Mouse (Mus musculus): Measurements from ENCODE around the gene Tet1. TPM values are rescaled to one million over a fixed set of nuclear protein-coding genes. Genes with fewer than 3 reads are reported as not detected.

The Tet1 gene
- polyA plus RNA-seq, 1 experiment from 2014 or later: 20.5 TPM

DNA sequence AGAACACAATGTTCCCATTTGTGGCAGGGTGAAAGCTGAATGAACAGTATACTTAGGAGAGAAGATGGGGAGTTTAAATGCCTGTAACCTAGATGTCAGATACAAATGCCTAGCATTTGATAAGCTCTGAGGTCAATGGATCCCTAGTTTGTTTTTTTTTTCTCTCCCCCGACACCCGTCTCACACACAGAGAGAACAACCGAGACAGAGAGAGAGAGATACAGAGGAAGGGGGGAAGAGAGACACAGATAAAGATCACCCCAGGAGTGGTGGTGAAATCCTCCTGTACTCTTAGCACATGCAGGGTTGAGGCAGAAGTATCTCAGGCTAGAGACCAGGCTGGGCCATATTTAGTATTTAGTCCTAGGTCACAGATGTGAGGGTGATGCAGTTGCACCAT, 10.2 kb upstream of the Tet1 start:
- Histone ChIP-seq H3K36me3 (ENCODE audit: control insufficient read depth, insufficient read depth, low read length) (no peaks in the 10 kb centered on the region), H3K9ac (ENCODE audit: low read length) (no peak overlapping the region), H3K4me3 (replicated peaks; ENCODE audit: low read length) (no peak overlapping the region), H3K27me3 (ENCODE audit: control insufficient read depth, insufficient read depth, low read length) (no peaks in the 10 kb centered on the region), H3K4me1 (ENCODE audit: control insufficient read depth, insufficient read depth, low read length) (peaks cover 2% of the 10 kb centered on the region; the same call in 1 of the 2 replicates), H3K9me3 (replicated peaks; ENCODE audit: control insufficient read depth, low read length) (no peaks in the 10 kb centered on the region), H3K27ac (ENCODE audit: low read length) (no peak overlapping the region), H3K4me2 (ENCODE audit: low read depth, low read length) (no peak overlapping the region)
- 83% methylated on average over 3 of the region's 3 CpGs for whole genome bisulfite sequencing
- ATAC-seq (ENCODE audit: insufficient read depth, low FRiP score): no peak

DNA sequence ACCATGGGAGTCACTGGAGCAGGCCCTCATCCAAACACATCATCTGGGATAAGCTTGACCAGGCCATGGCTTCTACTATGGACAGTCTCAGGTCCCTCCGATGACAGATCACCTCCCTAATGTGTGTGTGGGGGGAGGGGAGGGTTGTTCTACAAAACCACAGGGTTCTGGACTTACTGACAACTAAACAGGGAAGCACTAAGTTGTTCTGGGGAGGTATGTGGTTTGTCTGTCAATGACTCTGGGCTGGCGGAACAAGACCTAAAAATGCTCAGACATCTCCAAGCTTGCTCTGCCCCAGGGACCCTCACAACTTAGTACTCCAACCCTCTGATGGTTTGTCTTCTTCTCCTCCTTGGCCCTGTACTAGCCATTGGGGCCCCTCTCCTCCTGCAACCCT, 2.3 kb upstream of the Tet1 start:
- Histone ChIP-seq H3K27ac (ENCODE audit: low read length) (no peak overlapping the region), H3K9me3 (replicated peaks; ENCODE audit: control insufficient read depth, low read length) (no peaks in the 10 kb centered on the region), H3K4me2 (ENCODE audit: low read depth, low read length) (no peak overlapping the region), H3K4me3 (replicated peaks; ENCODE audit: low read length) (no peak overlapping the region), H3K27me3 (ENCODE audit: control insufficient read depth, insufficient read depth, low read length) (no peaks in the 10 kb centered on the region), H3K4me1 (ENCODE audit: control insufficient read depth, insufficient read depth, low read length) (no peaks in the 10 kb centered on the region), H3K9ac (ENCODE audit: low read length) (no peak overlapping the region), H3K36me3 (ENCODE audit: control insufficient read depth, insufficient read depth, low read length) (no peaks in the 10 kb centered on the region)
- WGBS: 82% methylated on average over 2 of the region's 2 CpGs
- ATAC-seq (ENCODE audit: insufficient read depth, low FRiP score): no peak

DNA sequence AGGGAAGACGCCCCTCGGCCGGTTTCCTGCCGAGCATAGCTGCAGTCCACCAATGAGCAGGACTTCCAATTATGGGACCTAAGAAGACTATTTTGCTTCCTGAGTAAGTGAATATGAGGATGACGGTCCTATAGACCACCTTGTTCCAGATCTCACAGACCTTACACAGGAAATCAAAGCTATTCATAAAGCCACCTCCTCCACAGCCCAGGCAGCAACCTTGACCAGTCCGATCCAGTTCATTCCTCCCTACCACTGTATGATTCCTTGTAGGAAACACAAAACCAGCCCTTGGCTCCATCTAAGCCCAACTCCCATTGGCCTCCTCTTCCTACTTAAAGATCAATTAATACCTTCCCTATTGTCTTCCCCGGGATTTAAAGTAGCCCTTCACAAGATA, 2.5 kb downstream of the Tet1 start:
- 94% methylated on average over 7 of the region's 7 CpGs for WGBS
- no peaks in the 10 kb centered on the region for H3K4me1 ChIP-seq (ENCODE audit: control insufficient read depth, insufficient read depth, low read length)
- H3K4me3 ChIP-seq (replicated peaks; ENCODE audit: low read length): no peak overlapping the region
- no peaks in the 10 kb centered on the region for H3K27me3 ChIP-seq (ENCODE audit: control insufficient read depth, insufficient read depth, low read length)
- no peak overlapping the region for H3K9ac ChIP-seq (ENCODE audit: low read length)
- H3K4me2 ChIP-seq (ENCODE audit: low read depth, low read length): no peak overlapping the region
- no peaks in the 10 kb centered on the region for H3K36me3 ChIP-seq (ENCODE audit: control insufficient read depth, insufficient read depth, low read length)
- H3K9me3 ChIP-seq (replicated peaks; ENCODE audit: control insufficient read depth, low read length): no peaks in the 10 kb centered on the region
- no peak for ATAC-seq (ENCODE audit: insufficient read depth, low FRiP score)
- no peak overlapping the region for H3K27ac ChIP-seq (ENCODE audit: low read length)

- Histone ChIP-seq H3K9ac (ENCODE audit: low read length) (no peak overlapping the region), H3K4me3 (replicated peaks; ENCODE audit: low read length) (no peak overlapping the region), H3K36me3 (ENCODE audit: control insufficient read depth, insufficient read depth, low read length) (no peaks in the 10 kb centered on the region), H3K27me3 (ENCODE audit: control insufficient read depth, insufficient read depth, low read length) (no peaks in the 10 kb centered on the region), H3K9me3 (replicated peaks; ENCODE audit: control insufficient read depth, low read length) (no peaks in the 10 kb centered on the region), H3K4me1 (ENCODE audit: control insufficient read depth, insufficient read depth, low read length) (no peaks in the 10 kb centered on the region), H3K4me2 (ENCODE audit: low read depth, low read length) (no peak overlapping the region), H3K27ac (ENCODE audit: low read length) (no peak overlapping the region)
- WGBS: 36% methylated on average over 1 of the region's 1 CpGs
- no peak for ATAC-seq (ENCODE audit: insufficient read depth, low FRiP score)
Measured at GRCm38 (mm10) chr10:62902829-62903228, 6.0 kb downstream of the Tet1 start.

GRCm38 (mm10) chr10:62901826-62902225, 7.0 kb downstream of the Tet1 start:
- Histone ChIP-seq H3K4me1 (ENCODE audit: control insufficient read depth, insufficient read depth, low read length) (no peaks in the 10 kb centered on the region), H3K4me3 (replicated peaks; ENCODE audit: low read length) (no peak overlapping the region), H3K36me3 (ENCODE audit: control insufficient read depth, insufficient read depth, low read length) (no peaks in the 10 kb centered on the region), H3K4me2 (ENCODE audit: low read depth, low read length) (no peak overlapping the region), H3K9ac (ENCODE audit: low read length) (no peak overlapping the region), H3K27me3 (ENCODE audit: control insufficient read depth, insufficient read depth, low read length) (no peaks in the 10 kb centered on the region), H3K27ac (ENCODE audit: low read length) (no peak overlapping the region), H3K9me3 (replicated peaks; ENCODE audit: control insufficient read depth, low read length) (no peaks in the 10 kb centered on the region)
- ATAC-seq (ENCODE audit: insufficient read depth, low FRiP score): no peak
- WGBS: 39% methylated on average over 8 of the region's 8 CpGs

DNA sequence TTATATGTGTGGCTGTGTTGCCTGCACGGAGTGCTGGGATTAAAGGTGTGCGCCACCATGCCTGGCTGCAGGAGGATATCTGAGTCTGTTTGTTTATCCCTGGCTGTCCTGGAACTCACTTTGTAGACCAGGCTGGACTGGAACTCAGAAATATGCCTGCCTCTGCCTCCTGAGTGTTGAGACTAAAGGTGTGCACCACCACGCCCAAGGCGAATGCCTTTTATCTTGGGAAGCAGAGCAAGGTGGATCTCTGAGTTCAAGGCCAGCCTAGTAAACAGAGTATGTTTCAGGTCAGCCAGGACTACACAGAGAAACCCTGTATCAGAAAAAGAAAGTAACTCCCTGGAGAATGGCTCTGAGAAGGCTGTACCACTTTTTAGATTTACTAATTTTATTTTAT, 8.7 kb downstream of the Tet1 start:
- ATAC-seq (ENCODE audit: insufficient read depth, low FRiP score): no peak
- H3K4me3 ChIP-seq (replicated peaks; ENCODE audit: low read length): no peak overlapping the region
- no peaks in the 10 kb centered on the region for H3K4me1 ChIP-seq (ENCODE audit: control insufficient read depth, insufficient read depth, low read length)
- H3K9me3 ChIP-seq (replicated peaks; ENCODE audit: control insufficient read depth, low read length): no peaks in the 10 kb centered on the region
- no peak overlapping the region for H3K4me2 ChIP-seq (ENCODE audit: low read depth, low read length)
- H3K27ac ChIP-seq (ENCODE audit: low read length): no peak overlapping the region
- no peak overlapping the region for H3K9ac ChIP-seq (ENCODE audit: low read length)
- WGBS: 96% methylated on average over 4 of the region's 4 CpGs
- no peaks in the 10 kb centered on the region for H3K27me3 ChIP-seq (ENCODE audit: control insufficient read depth, insufficient read depth, low read length)
- no peaks in the 10 kb centered on the region for H3K36me3 ChIP-seq (ENCODE audit: control insufficient read depth, insufficient read depth, low read length)

DNA sequence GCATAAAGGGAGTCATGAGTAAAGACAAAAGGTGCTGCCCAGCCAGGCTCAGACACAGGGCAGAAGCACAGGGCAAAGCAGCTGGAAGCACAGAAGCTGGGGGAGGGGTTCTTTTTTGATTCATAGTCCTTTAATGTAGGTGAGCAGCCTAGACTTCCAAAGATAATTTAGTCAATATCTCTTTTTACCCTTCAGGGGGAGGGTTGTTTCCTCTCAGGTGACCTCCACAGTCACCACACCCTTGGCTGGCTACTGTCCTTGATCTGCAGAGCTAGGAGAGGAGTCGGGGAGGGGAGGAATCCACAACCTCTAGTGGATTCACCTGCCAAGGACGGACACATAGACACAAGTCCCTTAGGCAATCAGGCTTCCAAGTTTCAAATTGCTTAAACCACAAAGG, 10.7 kb downstream of the Tet1 start:
- no peak for ATAC-seq (ENCODE audit: insufficient read depth, low FRiP score)
- no peaks in the 10 kb centered on the region for H3K9me3 ChIP-seq (replicated peaks; ENCODE audit: control insufficient read depth, low read length)
- 85% methylated on average over 2 of the region's 2 CpGs for WGBS
- no peaks in the 10 kb centered on the region for H3K4me1 ChIP-seq (ENCODE audit: control insufficient read depth, insufficient read depth, low read length)
- no peak overlapping the region for H3K27ac ChIP-seq (ENCODE audit: low read length)
- H3K4me2 ChIP-seq (ENCODE audit: low read depth, low read length): no peak overlapping the region
- no peak overlapping the region for H3K9ac ChIP-seq (ENCODE audit: low read length)
- H3K36me3 ChIP-seq (ENCODE audit: control insufficient read depth, insufficient read depth, low read length): no peaks in the 10 kb centered on the region
- H3K4me3 ChIP-seq (replicated peaks; ENCODE audit: low read length): no peak overlapping the region
- H3K27me3 ChIP-seq (ENCODE audit: control insufficient read depth, insufficient read depth, low read length): no peaks in the 10 kb centered on the region

DNA sequence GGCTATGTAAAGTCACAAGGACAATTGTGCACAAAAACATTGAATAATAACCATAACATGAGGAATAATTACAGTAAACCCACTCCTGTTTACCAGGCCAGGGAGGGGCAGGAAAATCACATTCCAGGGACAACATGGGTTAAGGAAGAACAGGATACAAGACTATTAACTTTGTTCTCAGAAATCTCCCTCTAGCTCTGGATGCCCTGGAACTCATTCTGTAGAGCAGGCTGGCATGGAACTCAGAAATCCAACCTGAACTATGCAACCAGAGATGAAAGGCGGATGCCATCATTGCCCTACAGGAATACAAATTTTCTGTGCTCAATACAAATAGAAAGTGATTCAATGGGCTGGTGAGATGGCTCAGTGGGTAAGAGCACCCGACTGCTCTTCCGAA, 11.4 kb downstream of the Tet1 start:
- H3K4me3 ChIP-seq (replicated peaks; ENCODE audit: low read length): no peak overlapping the region
- WGBS: 95% methylated on average over 3 of the region's 3 CpGs
- H3K27ac ChIP-seq (ENCODE audit: low read length): no peak overlapping the region
- H3K36me3 ChIP-seq (ENCODE audit: control insufficient read depth, insufficient read depth, low read length): no peaks in the 10 kb centered on the region
- no peak overlapping the region for H3K9ac ChIP-seq (ENCODE audit: low read length)
- no peaks in the 10 kb centered on the region for H3K27me3 ChIP-seq (ENCODE audit: control insufficient read depth, insufficient read depth, low read length)
- ATAC-seq (ENCODE audit: insufficient read depth, low FRiP score): no peak
- H3K4me2 ChIP-seq (ENCODE audit: low read depth, low read length): no peak overlapping the region
- H3K9me3 ChIP-seq (replicated peaks; ENCODE audit: control insufficient read depth, low read length): no peaks in the 10 kb centered on the region
- no peaks in the 10 kb centered on the region for H3K4me1 ChIP-seq (ENCODE audit: control insufficient read depth, insufficient read depth, low read length)

DNA sequence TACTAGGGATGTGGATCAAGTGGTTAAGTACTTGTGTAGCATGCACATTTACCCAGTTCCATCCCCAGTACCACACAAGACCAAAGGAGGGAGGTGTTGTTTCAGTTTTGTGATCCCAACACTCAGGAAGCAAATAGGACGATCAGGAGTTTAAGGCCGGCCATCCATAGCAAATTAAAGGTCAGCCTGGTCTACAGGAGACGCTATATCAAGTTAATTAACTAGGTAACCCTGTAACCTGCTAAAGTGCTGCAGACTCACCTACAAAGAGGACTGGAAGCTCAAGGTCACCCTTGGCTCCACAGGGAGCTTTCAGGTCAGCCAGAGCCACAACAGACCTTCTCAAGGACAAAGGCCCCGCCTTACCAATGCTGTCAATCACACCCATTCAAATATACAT, 12.0 kb downstream of the Tet1 start:
- no peaks in the 10 kb centered on the region for H3K9me3 ChIP-seq (replicated peaks; ENCODE audit: control insufficient read depth, low read length)
- 69% methylated on average over 4 of the region's 4 CpGs for WGBS
- no peaks in the 10 kb centered on the region for H3K4me1 ChIP-seq (ENCODE audit: control insufficient read depth, insufficient read depth, low read length)
- no peaks in the 10 kb centered on the region for H3K27me3 ChIP-seq (ENCODE audit: control insufficient read depth, insufficient read depth, low read length)
- no peak for ATAC-seq (ENCODE audit: insufficient read depth, low FRiP score)
- H3K36me3 ChIP-seq (ENCODE audit: control insufficient read depth, insufficient read depth, low read length): no peaks in the 10 kb centered on the region
- no peak overlapping the region for H3K4me2 ChIP-seq (ENCODE audit: low read depth, low read length)
- no peak overlapping the region for H3K4me3 ChIP-seq (replicated peaks; ENCODE audit: low read length)
- no peak overlapping the region for H3K27ac ChIP-seq (ENCODE audit: low read length)
- H3K9ac ChIP-seq (ENCODE audit: low read length): no peak overlapping the region

DNA sequence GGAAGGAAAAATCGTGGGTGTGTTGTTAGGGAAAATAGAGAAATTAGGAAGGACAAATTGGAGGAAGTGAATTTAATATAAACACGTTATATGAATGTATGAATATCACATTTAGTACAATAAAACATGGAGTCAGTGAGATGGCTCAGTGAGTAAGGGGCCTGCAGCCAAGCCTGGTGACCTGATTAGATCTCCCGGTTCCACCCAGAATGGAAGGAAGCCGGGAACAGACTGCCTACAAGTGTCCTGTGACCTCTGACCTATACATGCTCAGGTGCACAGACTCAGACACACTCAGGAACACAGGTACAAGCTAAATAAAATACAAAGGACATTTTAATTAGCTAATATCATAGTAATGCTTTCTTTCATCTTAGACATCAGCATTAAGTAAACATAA, 12.8 kb downstream of the Tet1 start:
- 67% methylated on average over 4 of the region's 4 CpGs for WGBS
- Histone ChIP-seq H3K9ac (ENCODE audit: low read length) (no peak overlapping the region), H3K36me3 (ENCODE audit: control insufficient read depth, insufficient read depth, low read length) (no peaks in the 10 kb centered on the region), H3K4me3 (replicated peaks; ENCODE audit: low read length) (no peak overlapping the region), H3K27me3 (ENCODE audit: control insufficient read depth, insufficient read depth, low read length) (no peaks in the 10 kb centered on the region), H3K9me3 (replicated peaks; ENCODE audit: control insufficient read depth, low read length) (no peaks in the 10 kb centered on the region), H3K4me1 (ENCODE audit: control insufficient read depth, insufficient read depth, low read length) (no peaks in the 10 kb centered on the region), H3K4me2 (ENCODE audit: low read depth, low read length) (no peak overlapping the region), H3K27ac (ENCODE audit: low read length) (no peak overlapping the region)
- no peak for ATAC-seq (ENCODE audit: insufficient read depth, low FRiP score)

Data from stomach, embryonic 16.5 days (tissue).